Mouse (Mus musculus): ENCODE results near the gene Hoxc6.

DNA sequence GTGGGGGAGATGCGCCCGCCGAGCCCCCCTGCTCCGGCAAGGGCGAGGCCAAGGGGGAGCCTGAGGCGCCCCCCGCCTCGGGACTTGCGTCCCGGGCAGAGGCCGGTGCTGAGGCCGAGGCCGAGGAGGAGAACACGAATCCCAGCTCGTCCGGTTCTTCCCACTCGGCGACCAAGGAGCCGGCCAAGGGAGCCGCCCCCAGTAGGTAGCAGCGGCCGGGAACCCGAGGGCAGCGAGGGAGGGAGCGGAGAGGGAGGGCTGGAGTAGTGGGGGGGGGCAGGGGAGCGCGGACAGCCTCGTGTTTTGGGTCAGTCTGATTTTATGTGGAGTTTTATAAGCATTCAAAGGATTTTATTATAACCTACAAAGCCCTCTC is 43.1 kb upstream of the Hoxc6 start:
- TF ChIP-seq CTCF (IDR thresholded peaks at IDR 0.05; ENCODE audit: low read depth, low read length) (no peak), TAL1 (conservative IDR thresholded peaks at IDR 0.05; ENCODE audit: low read depth, low read length) (no peak)
